Mouse (Mus musculus) hindbrain, embryonic 10.5 days (tissue): ENCODE data around the gene Glt8d2. TPM values are rescaled to one million over a fixed set of nuclear protein-coding genes. Genes with fewer than 3 reads are reported as not detected.
"Not testable (repeated sequence)": the region's sequence is repeated elsewhere in the genome, so short reads cannot be mapped to it uniquely, and the experiment has no call there.

ENCODE experiments used
- DNase-seq: peaks from one replicate; pipeline ENCODE4 v3.0.0-alpha.2; 2017; ENCODE audit warnings: low spot score
- H3K27ac ChIP-seq: fragments of 300-500 bp; sonication (generic); 2 replicates; pipeline ENCODE4 v1.5.1; 2016; ENCODE audit warnings: mild to moderate bottlenecking, moderate library complexity
- H3K27me3 ChIP-seq: fragments of 300-500 bp; sonication (generic); 2 replicates; pipeline ENCODE4 v1.6.1; 2016; ENCODE audit warnings: mild to moderate bottlenecking; ENCODE audit not compliant: poor library complexity, insufficient read depth, severe bottlenecking
- H3K36me3 ChIP-seq: fragments of 300-500 bp; sonication (generic); 2 replicates; pipeline ENCODE4 v1.6.1; 2016; ENCODE audit warnings: mild to moderate bottlenecking, moderate library complexity
- H3K4me1 ChIP-seq: fragments of 300-500 bp; sonication (generic); replicated peaks from 2 replicates; pipeline ENCODE4 v1.6.1; 2016; ENCODE audit warnings: mild to moderate bottlenecking
- H3K4me3 ChIP-seq: fragments of 300-500 bp; sonication (generic); 2 replicates; pipeline ENCODE4 v1.5.1; 2016; ENCODE audit warnings: mild to moderate bottlenecking, moderate library complexity
- H3K9me3 ChIP-seq: fragments of 300-500 bp; sonication (generic); 2 replicates; pipeline ENCODE4 v1.6.1; 2016; ENCODE audit warnings: mild to moderate bottlenecking, moderate library complexity
- whole genome bisulfite sequencing: fragments of 180-500 bp; shearing (Covaris S2); methylation state at CpG from one replicate; pipeline ENCODE4 v1.1.7; 2016; 5-methylcytosine and 5-hydroxymethylcytosine counted together
- polyA plus RNA-seq: library from polyadenylated mRNA; unstranded; fragments of >200 nt; fragmentation: Nextera tagmentation; extraction: Ambion mirVana; gene quantifications from 2 replicates; pipeline ENCODE4 v1.2.1, GENCODE M21; 2016

Glt8d2 gene
- polyA plus RNA-seq, 1 experiment from 2014 or later: 1.9 TPM

GRCm38 (mm10) chr10:82636321-82636720, 54.1 kb downstream of the Glt8d2 start:
- Histone ChIP-seq H3K4me1 (peaks cover 5% of the 10 kb centered on the region), H3K27ac (no peak overlapping the region), H3K4me3 (no peak overlapping the region), H3K9me3 (peaks cover 7% of the 10 kb centered on the region; the same call in 1 of the 2 replicates), H3K27me3 (no peaks in the 10 kb centered on the region), H3K36me3 (peaks cover 100% of the 10 kb centered on the region)
- WGBS: 93% methylated on average over 3 of the region's 3 CpGs
- no peak for DNase-seq

GRCm38 (mm10) chr10:82634348-82634747, 56.1 kb downstream of the Glt8d2 start:
- Histone ChIP-seq H3K4me1 (peaks cover 16% of the 10 kb centered on the region), H3K27ac (no peak overlapping the region), H3K27me3 (no peaks in the 10 kb centered on the region), H3K4me3 (no peak overlapping the region), H3K9me3 (peaks cover 7% of the 10 kb centered on the region; the same call in 1 of the 2 replicates), H3K36me3 (peaks cover 83% of the 10 kb centered on the region)
- WGBS: 97% methylated on average over 7 of the region's 7 CpGs
- DNase-seq: no peak

- DNase-seq: no peak
- Histone ChIP-seq H3K27ac (no peak overlapping the region), H3K27me3 (no peaks in the 10 kb centered on the region), H3K9me3 (peaks cover 7% of the 10 kb centered on the region; the same call in 1 of the 2 replicates), H3K4me1 (peaks cover 24% of the 10 kb centered on the region), H3K36me3 (peaks cover 67% of the 10 kb centered on the region), H3K4me3 (no peak overlapping the region)
- WGBS: 97% methylated on average over 12 of the region's 12 CpGs
These were observed 57.8 kb downstream of the Glt8d2 start for GRCm38 (mm10) chr10:82632496-82633280.

- WGBS: 87% methylated on average over 7 of the region's 7 CpGs
- Histone ChIP-seq H3K4me1 (peaks cover 24% of the 10 kb centered on the region), H3K36me3 (peaks cover 51% of the 10 kb centered on the region), H3K27me3 (no peaks in the 10 kb centered on the region), H3K4me3 (peak overlapping the region; percentile 85), H3K9me3 (peaks cover 7% of the 10 kb centered on the region; the same call in 1 of the 2 replicates), H3K27ac (no peak overlapping the region)
- no peak for DNase-seq
These were observed 59.3 kb downstream of the Glt8d2 start for GRCm38 (mm10) chr10:82631133-82631532.

- 24% methylated on average over 7 of the region's 7 CpGs for WGBS
- H3K27me3 ChIP-seq: no peaks in the 10 kb centered on the region
- H3K9me3 ChIP-seq: peaks cover 7% of the 10 kb centered on the region; the same call in 1 of the 2 replicates
- H3K4me1 ChIP-seq: peaks cover 24% of the 10 kb centered on the region
- peak overlapping the region; percentile 85 for H3K4me3 ChIP-seq
- peak overlapping the region; percentile 97 for H3K27ac ChIP-seq
- peak; percentile 14 for DNase-seq
- H3K36me3 ChIP-seq: peaks cover 45% of the 10 kb centered on the region
These were observed 60.0 kb downstream of the Glt8d2 start for GRCm38 (mm10) chr10:82630497-82630896.

GRCm38 (mm10) chr10:82629586-82630255, 60.7 kb downstream of the Glt8d2 start, which contains the start of gene Tdg:
Gene Tdg, plus strand, starts transcription at chr10:82629828.
- DNase-seq: peak; percentile 93
- Histone ChIP-seq H3K27ac (peak within 1 kb of the TSS; percentile 97), H3K4me3 (peak within 1 kb of the TSS; percentile 85), H3K4me1 (peaks cover 24% of the 10 kb centered on the region), H3K36me3 (peaks cover 37% of the 10 kb centered on the region)
- WGBS: 3% methylated on average over 69 of the region's 78 CpGs
- not testable (repeated sequence) for H3K9me3 ChIP-seq, H3K27me3 ChIP-seq

- Histone ChIP-seq H3K4me1 (peaks cover 24% of the 10 kb centered on the region), H3K27me3 (no peaks in the 10 kb centered on the region), H3K4me3 (peak overlapping the region; percentile 85), H3K27ac (peak overlapping the region; percentile 97), H3K9me3 (peaks cover 7% of the 10 kb centered on the region; the same call in 1 of the 2 replicates), H3K36me3 (peaks cover 31% of the 10 kb centered on the region)
- 6% methylated on average over 11 of the region's 11 CpGs for WGBS
- DNase-seq: no peak
These were observed 61.3 kb downstream of the Glt8d2 start for GRCm38 (mm10) chr10:82629111-82629585.

GRCm38 (mm10) chr10:82623553-82623932, 66.9 kb downstream of the Glt8d2 start:
- peak overlapping the region; percentile 73 for H3K4me3 ChIP-seq
- peaks cover 15% of the 10 kb centered on the region for H3K36me3 ChIP-seq
- WGBS: 7% methylated on average over 2 of the region's 2 CpGs
- H3K27ac ChIP-seq: peak overlapping the region; percentile 94
- DNase-seq, H3K9me3 ChIP-seq, H3K4me1 ChIP-seq, H3K27me3 ChIP-seq: not testable (repeated sequence)

- H3K27ac ChIP-seq: peak within 1 kb of the TSS; percentile 94
- DNase-seq: peak; percentile 95
- H3K36me3 ChIP-seq: peaks cover 18% of the 10 kb centered on the region
- peaks cover 7% of the 10 kb centered on the region for H3K4me1 ChIP-seq
- H3K27me3 ChIP-seq: no peaks in the 10 kb centered on the region
- WGBS: under 1% methylated on average over 60 of the region's 61 CpGs
- no peaks in the 10 kb centered on the region for H3K9me3 ChIP-seq
- H3K4me3 ChIP-seq: peak within 1 kb of the TSS; percentile 73
These were observed 67.5 kb downstream of the Glt8d2 start, which contains the start of gene 1190007I07Rik for GRCm38 (mm10) chr10:82622671-82623552. Gene 1190007I07Rik, minus strand, starts transcription at chr10:82623228.

GRCm38 (mm10) chr10:82622235-82622634, 68.2 kb downstream of the Glt8d2 start:
- Histone ChIP-seq H3K4me3 (peak overlapping the region; percentile 73), H3K9me3 (no peaks in the 10 kb centered on the region), H3K27me3 (no peaks in the 10 kb centered on the region), H3K27ac (peak overlapping the region; percentile 94), H3K4me1 (peaks cover 7% of the 10 kb centered on the region), H3K36me3 (peaks cover 23% of the 10 kb centered on the region)
- WGBS: 30% methylated on average over 9 of the region's 9 CpGs
- DNase-seq: no peak
